ENCODE assay signal across 9 mouse cellular contexts in the genomic region with DNA sequence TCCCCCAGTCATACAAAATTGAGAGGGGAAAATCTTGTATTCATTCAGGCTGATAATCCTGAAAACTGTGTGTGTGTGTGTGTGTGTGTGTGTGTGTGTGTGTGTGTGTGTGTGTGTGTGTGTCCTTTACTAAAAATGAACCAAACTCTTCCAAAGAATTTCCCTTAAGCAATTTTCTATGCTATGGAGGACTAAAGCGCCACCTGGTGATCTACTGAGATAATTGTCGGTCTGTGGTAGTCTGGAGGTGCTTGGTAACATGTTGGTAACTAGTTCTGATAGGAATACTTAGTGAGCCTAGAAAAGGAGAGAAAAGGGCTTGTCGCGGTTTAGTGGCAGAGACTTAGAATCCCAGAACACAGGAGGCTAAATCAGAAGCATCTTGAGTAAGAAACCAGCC.
DNase-seq lines count a peak whose midpoint lies in the region; ATAC-seq lines count a peak whose summit lies in the region.
"Had no signal": no experiment of that assay in that cellular context is flagged by ENCODE, and none has a peak within 500 bp of the region (broad histone marks: within the 10 kb centered on the region; RNA-seq: fewer than 3 reads in every experiment).

No protein-coding gene starts in this region.

- DNase-seq in hindbrain, embryonic 14.5 days (ENCODE audit: low spot score) = peak; percentile 82
- DNase-seq in 416B (ENCODE audit: low read depth) (peak; percentile 39), ZHBTc4 (ENCODE audit: low read depth, low spot score) (peak; percentile 67)
- peak; percentile 14 for DNase-seq in embryo, embryonic 11.5 days (ENCODE audit: low read depth, low spot score)
- peak; percentile 36 for DNase-seq in retina, postnatal 7 days (ENCODE audit: low read depth, low spot score)
- no peak for DNase-seq in yolk sac, embryonic 10.5 days (ENCODE audit: low spot score)

- H3K4me3 ChIP-seq in hindbrain, embryonic 14.5 days (replicated peaks; ENCODE audit: low read length) = no peak overlapping the region
- H3K4me3 ChIP-seq in hindbrain, embryonic 13.5 days = no peak overlapping the region
- H3K4me3 ChIP-seq: myocyte had no signal

- no peaks in the 10 kb centered on the region for H3K36me3 ChIP-seq in hindbrain, embryonic 14.5 days (replicated peaks; ENCODE audit: control insufficient read depth, insufficient read depth)
- H3K36me3 ChIP-seq in hindbrain, embryonic 13.5 days = no peaks in the 10 kb centered on the region

- peaks cover 7% of the 10 kb centered on the region; the same call in 1 of the 2 replicates for H3K9me3 ChIP-seq in hindbrain, embryonic 14.5 days (ENCODE audit: control insufficient read depth, low read length)
- H3K9me3 ChIP-seq in hindbrain, embryonic 13.5 days = peaks cover 4% of the 10 kb centered on the region

- H3K4me1 ChIP-seq in hindbrain, embryonic 14.5 days (replicated peaks; ENCODE audit: control insufficient read depth, insufficient read depth, low read length) = no peaks in the 10 kb centered on the region
- no peaks in the 10 kb centered on the region for H3K4me1 ChIP-seq in hindbrain, embryonic 13.5 days (replicated peaks)

- WGBS in hindbrain, embryonic 14.5 days = 9% methylated on average over 4 of the region's 4 CpGs
- 15% methylated on average over 4 of the region's 4 CpGs for WGBS in hindbrain, embryonic 13.5 days

- no peak for ATAC-seq in hindbrain, embryonic 14.5 days (ENCODE audit: low FRiP score)
- ATAC-seq in hindbrain, embryonic 13.5 days (ENCODE audit: low FRiP score) = no peak
- no peak for ATAC-seq in CD4-positive, CD25-positive, alpha-beta regulatory T cell, adult 4 months

- no peak overlapping the region for H3K27ac ChIP-seq in hindbrain, embryonic 14.5 days
- no peak overlapping the region for H3K27ac ChIP-seq in hindbrain, embryonic 13.5 days

- H3K9ac ChIP-seq in hindbrain, embryonic 14.5 days = no peak overlapping the region
- no peak overlapping the region for H3K9ac ChIP-seq in hindbrain, embryonic 13.5 days

- no peak overlapping the region for H3K4me2 ChIP-seq in hindbrain, embryonic 14.5 days (replicated peaks)
- no peak overlapping the region for H3K4me2 ChIP-seq in hindbrain, embryonic 13.5 days

- H3K27me3 ChIP-seq in hindbrain, embryonic 14.5 days (ENCODE audit: control insufficient read depth, insufficient read depth, low read length) = no peaks in the 10 kb centered on the region
- H3K27me3 ChIP-seq in hindbrain, embryonic 13.5 days = no peaks in the 10 kb centered on the region
